Mouse (Mus musculus) cortical plate, adult 2 months (tissue): ENCODE results near the gene Zranb3.

Source experiments
- CTCF ChIP-seq: fragments of 200-500 bp; IDR thresholded peaks from 2 replicates; pipeline ENCODE4 v1.5.1; 2011; ENCODE audit warnings: mild to moderate bottlenecking, control low read depth, low read length; ENCODE audit not compliant: insufficient read depth; ENCODE audit errors: extremely low read depth
- POLR2A ChIP-seq: fragments of 200-500 bp; IDR thresholded peaks from 2 replicates; pipeline ENCODE4 v1.6.1; 2011; ENCODE audit warnings: mild to moderate bottlenecking, low read length, control low read depth; ENCODE audit not compliant: insufficient read depth; ENCODE audit errors: extremely low read depth

DNA sequence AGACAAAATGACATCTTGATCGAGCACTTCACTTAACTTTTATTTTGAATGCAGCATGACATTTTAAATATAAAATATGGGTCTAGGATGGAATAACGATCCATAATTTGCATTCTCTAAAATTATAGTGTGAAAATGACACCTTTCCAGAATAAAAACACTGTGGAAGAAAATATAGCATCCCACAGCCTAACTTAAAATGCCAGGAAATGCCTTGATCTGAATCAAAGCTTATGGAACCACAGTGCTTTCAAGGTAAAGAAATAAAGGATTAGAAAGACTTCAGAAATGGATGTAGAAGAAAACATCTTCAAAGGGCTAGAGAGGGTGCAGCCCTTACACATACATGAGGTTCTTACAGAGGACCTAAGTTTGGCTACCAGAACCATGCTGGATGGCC is 71.3 kb downstream of the Zranb3 start:
- TF ChIP-seq CTCF = no peak
- no peak for TF ChIP-seq POLR2A
